Mouse (Mus musculus) neural tube, embryonic 11.5 days (tissue): ENCODE results near the gene Cenpb. TPM values are rescaled to one million over a fixed set of nuclear protein-coding genes. Genes with fewer than 3 reads are reported as not detected.

Experiments
- ATAC-seq: fragments of 200-750 bp; cut with Nextera tagmentation; 2 replicates; pipeline ENCODE4 v1.8.0; 2017; ENCODE audit warnings: moderate number of reproducible peaks, mild to moderate bottlenecking, moderate TSS enrichment, moderate library complexity; ENCODE audit not compliant: insufficient read depth, low FRiP score, low TSS enrichment
- DNase-seq: peaks from one replicate; pipeline ENCODE4 v3.0.0-alpha.2; 2015; ENCODE audit warnings: low spot score
- H3K27ac ChIP-seq: fragments of 300-500 bp; sonication (generic); 2 replicates; pipeline ENCODE4 v1.5.1; 2014; ENCODE audit warnings: low read depth, mild to moderate bottlenecking, low read length
- H3K27me3 ChIP-seq: fragments of 300-500 bp; sonication (generic); 2 replicates; pipeline ENCODE4 v1.6.1; 2014; ENCODE audit warnings: mild to moderate bottlenecking, low read length, mixed read lengths; ENCODE audit not compliant: control insufficient read depth, insufficient read depth
- H3K36me3 ChIP-seq: fragments of 300-500 bp; sonication (generic); 2 replicates; pipeline ENCODE4 v1.6.1; 2014; ENCODE audit warnings: mild to moderate bottlenecking, low read length, moderate library complexity, mixed read lengths; ENCODE audit not compliant: control insufficient read depth, insufficient read depth
- H3K4me1 ChIP-seq: fragments of 300-500 bp; sonication (generic); 2 replicates; pipeline ENCODE4 v1.6.1; 2014; ENCODE audit warnings: low read length, mixed read lengths; ENCODE audit not compliant: control insufficient read depth, insufficient read depth
- H3K4me2 ChIP-seq: fragments of 300-500 bp; sonication (generic); 2 replicates; pipeline ENCODE4 v1.6.1; 2014; ENCODE audit warnings: low read depth, mild to moderate bottlenecking, moderate library complexity
- H3K4me3 ChIP-seq: fragments of 300-500 bp; sonication (generic); 2 replicates; pipeline ENCODE4 v1.5.1; 2014; ENCODE audit warnings: low read depth, low read length
- H3K9ac ChIP-seq: fragments of 300-500 bp; sonication (generic); 2 replicates; pipeline ENCODE4 v1.6.1; 2014; ENCODE audit warnings: mild to moderate bottlenecking, low read length
- H3K9me3 ChIP-seq: fragments of 300-500 bp; sonication (generic); 2 replicates; pipeline ENCODE4 v1.6.1; 2016; ENCODE audit warnings: low read length; ENCODE audit not compliant: control insufficient read depth
- WGBS: fragments of 180-500 bp; shearing (Covaris S2); extraction: QIAGEN DNeasy Blood & Tissue Kit; methylation state at CpG from one replicate; pipeline ENCODE4 v1.1.7; 2014; 5-methylcytosine and 5-hydroxymethylcytosine counted together
- polyA plus RNA-seq: library from polyadenylated mRNA; unstranded; fragments of >200 nt; fragmentation: Nextera tagmentation; extraction: Ambion mirVana; gene quantifications from 2 replicates; pipeline ENCODE4 v1.2.1, GENCODE M21; 2014

The Cenpb gene
- polyA plus RNA-seq, 1 experiment from 2014 or later, result 10.8 TPM

- DNase-seq, result no peak
- 57% methylated on average over 5 of the region's 5 CpGs for WGBS
- no peak for ATAC-seq
- Histone ChIP-seq H3K27me3 (peaks cover 21% of the 10 kb centered on the region), H3K27ac (no peak overlapping the region), H3K36me3 (peaks cover 2% of the 10 kb centered on the region), H3K4me3 (peak overlapping the region; percentile 13; the same call in 1 of the 2 replicates), H3K4me2 (peak overlapping the region; percentile 22; the same call in 1 of the 2 replicates), H3K4me1 (peaks cover 30% of the 10 kb centered on the region), H3K9me3 (no peaks in the 10 kb centered on the region), H3K9ac (no peak overlapping the region)
These were observed 3.4 kb downstream of the Cenpb start for GRCm38 (mm10) chr2:131176491-131176890.

- Histone ChIP-seq H3K27ac (no peak overlapping the region), H3K4me3 (no peak overlapping the region), H3K9me3 (no peaks in the 10 kb centered on the region), H3K4me2 (no peak overlapping the region), H3K9ac (no peak overlapping the region), H3K36me3 (peaks cover 2% of the 10 kb centered on the region), H3K27me3 (peaks cover 27% of the 10 kb centered on the region), H3K4me1 (peaks cover 36% of the 10 kb centered on the region)
- ATAC-seq (no peak), DNase-seq (no peak)
- WGBS, result 86% methylated on average over 1 of the region's 1 CpGs
These were observed 3.9 kb downstream of the Cenpb start for GRCm38 (mm10) chr2:131175945-131176309.

GRCm38 (mm10) chr2:131175286-131175944 lies 4.5 kb downstream of the Cenpb start:
- Histone ChIP-seq H3K4me3 (no peak overlapping the region), H3K4me1 (peaks cover 36% of the 10 kb centered on the region), H3K36me3 (peaks cover 2% of the 10 kb centered on the region), H3K4me2 (no peak overlapping the region), H3K9ac (no peak overlapping the region), H3K27me3 (peaks cover 32% of the 10 kb centered on the region), H3K27ac (no peak overlapping the region), H3K9me3 (no peaks in the 10 kb centered on the region)
- ATAC-seq (no peak), DNase-seq (no peak)
- WGBS, result 72% methylated on average over 3 of the region's 3 CpGs

GRCm38 (mm10) chr2:131174700-131175099 lies 5.2 kb downstream of the Cenpb start:
- Histone ChIP-seq H3K27ac (no peak overlapping the region), H3K4me3 (peak overlapping the region; percentile 31), H3K36me3 (peaks cover 2% of the 10 kb centered on the region), H3K9me3 (no peaks in the 10 kb centered on the region), H3K9ac (no peak overlapping the region), H3K27me3 (peaks cover 32% of the 10 kb centered on the region), H3K4me1 (peaks cover 36% of the 10 kb centered on the region), H3K4me2 (peak overlapping the region; percentile 74)
- DNase-seq, result peak; percentile 67
- WGBS, result 6% methylated on average over 11 of the region's 11 CpGs
- ATAC-seq, result peak; percentile 54

- Histone ChIP-seq H3K4me2 (no peak overlapping the region), H3K36me3 (no peaks in the 10 kb centered on the region; the same call in 1 of the 2 replicates), H3K9ac (no peak overlapping the region), H3K27me3 (peaks cover 32% of the 10 kb centered on the region), H3K4me3 (no peak overlapping the region), H3K27ac (no peak overlapping the region), H3K9me3 (no peaks in the 10 kb centered on the region), H3K4me1 (peaks cover 19% of the 10 kb centered on the region)
- no peak for DNase-seq
- no peak for ATAC-seq
- 37% methylated on average over 9 of the region's 9 CpGs for WGBS
These were observed 7.5 kb downstream of the Cenpb start for GRCm38 (mm10) chr2:131172322-131172721.

- peaks cover 12% of the 10 kb centered on the region for H3K4me1 ChIP-seq
- 3% methylated on average over 43 of the region's 43 CpGs for WGBS
- DNase-seq (no peak), ATAC-seq (no peak)
- H3K9me3 ChIP-seq, result no peaks in the 10 kb centered on the region
- H3K27ac ChIP-seq, result no peak overlapping the region
- 0 out of 2 replicates have a peak overlapping the region, but pooled peaks have one; percentile 10 for H3K4me3 ChIP-seq
- no peak overlapping the region for H3K9ac ChIP-seq
- H3K27me3 ChIP-seq, result peaks cover 32% of the 10 kb centered on the region
- H3K4me2 ChIP-seq, result peak overlapping the region; percentile 26; the same call in 1 of the 2 replicates
- no peaks in the 10 kb centered on the region; the same call in 1 of the 2 replicates for H3K36me3 ChIP-seq
These were observed 8.3 kb downstream of the Cenpb start for GRCm38 (mm10) chr2:131171401-131172104.

GRCm38 (mm10) chr2:131170936-131171335 lies 8.9 kb downstream of the Cenpb start:
- H3K36me3 ChIP-seq, result no peaks in the 10 kb centered on the region; the same call in 1 of the 2 replicates
- 7% methylated on average over 9 of the region's 9 CpGs for WGBS
- peaks cover 10% of the 10 kb centered on the region for H3K4me1 ChIP-seq
- no peak overlapping the region for H3K4me3 ChIP-seq
- H3K9me3 ChIP-seq, result no peaks in the 10 kb centered on the region
- no peak overlapping the region for H3K27ac ChIP-seq
- ATAC-seq (no peak), DNase-seq (no peak)
- no peak overlapping the region for H3K4me2 ChIP-seq
- peaks cover 32% of the 10 kb centered on the region for H3K27me3 ChIP-seq
- H3K9ac ChIP-seq, result no peak overlapping the region

- Histone ChIP-seq H3K4me1 (0 out of 2 replicates have a peak, but pooled peaks cover 6% of the 10 kb centered on the region), H3K36me3 (no peaks in the 10 kb centered on the region; the same call in 1 of the 2 replicates), H3K4me3 (no peak overlapping the region), H3K9ac (no peak overlapping the region), H3K4me2 (no peak overlapping the region), H3K9me3 (no peaks in the 10 kb centered on the region), H3K27me3 (peaks cover 32% of the 10 kb centered on the region), H3K27ac (no peak overlapping the region)
- no peak for ATAC-seq
- no peak for DNase-seq
- WGBS, result 71% methylated on average over 1 of the region's 1 CpGs
These were observed 11.0 kb downstream of the Cenpb start for GRCm38 (mm10) chr2:131168914-131169313.
